Mouse (Mus musculus): Measurements from ENCODE around the gene Map3k7.
A peak's percentile ranks its signal among the peaks of the same experiment; 100 is the strongest.
"Not testable (repeated sequence)": the region's sequence is repeated elsewhere in the genome, so short reads cannot be mapped to it uniquely, and the experiment has no call there.

The Map3k7 gene

DNA sequence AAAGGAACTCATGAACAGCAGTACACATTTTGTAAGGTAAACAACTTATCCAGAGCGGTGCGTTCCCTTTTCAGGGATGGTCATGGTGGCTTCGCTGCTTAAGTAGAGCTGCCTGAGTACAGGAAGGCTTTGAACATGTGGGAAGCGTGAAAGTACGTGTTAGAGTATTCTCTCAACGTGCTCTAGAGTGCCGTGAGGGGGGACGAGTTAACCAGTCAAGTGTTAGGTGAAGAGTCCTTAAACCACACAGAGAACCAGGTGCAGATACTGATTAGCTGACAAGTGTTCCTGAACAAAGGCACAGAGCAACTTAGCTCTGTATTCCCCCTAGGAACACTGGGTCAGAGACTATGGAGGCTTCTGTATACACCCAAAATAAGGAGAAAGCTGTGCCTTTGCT is 18.0 kb downstream of the Map3k7 start:
- DNase-seq (ENCODE audit: low spot score in 2 of 2) = no peak

DNA sequence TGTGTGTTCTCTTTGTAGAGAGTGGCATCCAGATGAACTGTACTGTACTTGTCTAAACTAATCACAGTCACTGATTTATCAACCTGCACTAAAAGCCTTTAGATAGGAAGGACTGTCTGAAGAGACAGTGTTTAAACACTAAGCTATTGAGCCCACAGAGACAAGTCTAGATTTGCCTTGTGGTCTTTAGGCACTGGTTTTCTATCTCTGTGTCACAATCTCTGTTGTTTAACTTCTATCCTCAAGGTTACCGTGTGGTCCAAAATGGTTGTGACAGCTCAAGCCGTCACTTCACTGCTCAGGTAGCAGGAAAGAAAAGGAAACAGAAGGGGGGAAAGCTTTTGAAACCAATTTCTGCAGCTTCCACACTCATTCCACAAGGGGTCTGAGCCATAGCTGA is 29.5 kb downstream of the Map3k7 start:
- DNase-seq (ENCODE audit: low spot score in 2 of 2) = no peak

- DNase-seq (ENCODE audit: low spot score in 2 of 2) = no peak
Measured at GRCm38 (mm10) chr4:31993865-31994264, 30.0 kb downstream of the Map3k7 start.

DNA sequence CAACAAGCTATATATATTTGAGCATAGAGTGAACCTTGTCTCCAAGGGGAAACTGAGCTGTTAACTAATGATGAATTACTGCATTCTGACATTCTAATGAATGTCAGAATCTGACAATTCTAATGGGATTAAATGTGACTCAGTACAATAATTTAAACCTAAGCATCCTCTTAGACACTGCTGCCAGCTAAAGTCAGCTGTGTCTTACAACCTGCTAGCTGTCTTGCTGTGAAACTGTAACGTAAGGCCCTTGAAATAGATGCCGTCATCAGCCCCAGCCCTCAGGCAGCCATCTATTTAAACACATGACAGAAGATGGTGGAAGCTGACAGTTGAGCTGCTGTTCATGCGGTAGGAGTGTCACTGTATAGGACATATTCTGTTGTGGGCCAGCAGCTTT is 37.6 kb downstream of the Map3k7 start:
- DNase-seq (ENCODE audit: low spot score in 2 of 2) = no peak

GRCm38 (mm10) chr4:32004773-32005591 is 41.1 kb downstream of the Map3k7 start:
- no peak for DNase-seq (ENCODE audit: low spot score in 2 of 2)

DNA sequence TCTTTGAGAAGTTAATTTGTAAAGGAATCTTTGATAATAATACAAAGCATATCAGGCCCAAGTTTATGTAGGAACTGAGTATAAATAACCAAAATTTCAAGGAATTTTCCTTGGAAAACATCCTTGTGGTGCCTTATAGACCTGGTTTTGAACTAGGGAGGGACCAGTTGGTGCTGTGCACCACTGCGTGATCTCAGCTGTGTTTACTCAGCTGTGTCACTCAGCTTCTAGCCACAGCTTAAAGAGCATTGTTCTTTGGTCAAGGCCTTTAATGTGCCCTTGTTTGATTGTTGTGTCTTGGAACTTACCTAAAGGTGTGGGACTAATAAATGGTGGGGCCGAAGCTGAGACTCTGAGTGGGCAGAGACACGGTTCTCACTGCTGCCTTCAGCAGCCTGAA is 43.3 kb downstream of the Map3k7 start:
- no peak for DNase-seq (ENCODE audit: low spot score in 2 of 2)

DNA sequence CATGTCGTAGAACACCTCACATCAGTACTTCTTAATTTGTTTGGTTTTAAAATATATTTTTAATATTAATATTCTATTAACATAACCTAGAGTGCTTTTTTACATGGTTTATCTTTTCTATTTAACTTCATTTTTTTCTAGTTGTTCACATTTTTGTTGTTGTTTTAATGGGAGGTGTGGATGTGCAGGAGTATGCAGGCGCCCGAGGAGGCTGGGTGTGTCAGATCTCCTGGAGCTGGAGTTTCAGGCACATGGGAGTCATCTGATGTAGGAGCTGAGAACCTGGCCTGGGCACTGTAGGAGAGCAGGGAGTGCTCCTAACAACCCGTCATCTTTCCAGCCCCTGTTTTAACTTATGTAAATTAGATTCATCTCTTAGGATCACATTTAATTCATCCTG is 44.2 kb downstream of the Map3k7 start:
- no peak for DNase-seq (ENCODE audit: low spot score in 2 of 2)

- DNase-seq (ENCODE audit: low spot score in 2 of 2) = no peak
Measured at GRCm38 (mm10) chr4:32010808-32011207, 46.9 kb downstream of the Map3k7 start.

DNA sequence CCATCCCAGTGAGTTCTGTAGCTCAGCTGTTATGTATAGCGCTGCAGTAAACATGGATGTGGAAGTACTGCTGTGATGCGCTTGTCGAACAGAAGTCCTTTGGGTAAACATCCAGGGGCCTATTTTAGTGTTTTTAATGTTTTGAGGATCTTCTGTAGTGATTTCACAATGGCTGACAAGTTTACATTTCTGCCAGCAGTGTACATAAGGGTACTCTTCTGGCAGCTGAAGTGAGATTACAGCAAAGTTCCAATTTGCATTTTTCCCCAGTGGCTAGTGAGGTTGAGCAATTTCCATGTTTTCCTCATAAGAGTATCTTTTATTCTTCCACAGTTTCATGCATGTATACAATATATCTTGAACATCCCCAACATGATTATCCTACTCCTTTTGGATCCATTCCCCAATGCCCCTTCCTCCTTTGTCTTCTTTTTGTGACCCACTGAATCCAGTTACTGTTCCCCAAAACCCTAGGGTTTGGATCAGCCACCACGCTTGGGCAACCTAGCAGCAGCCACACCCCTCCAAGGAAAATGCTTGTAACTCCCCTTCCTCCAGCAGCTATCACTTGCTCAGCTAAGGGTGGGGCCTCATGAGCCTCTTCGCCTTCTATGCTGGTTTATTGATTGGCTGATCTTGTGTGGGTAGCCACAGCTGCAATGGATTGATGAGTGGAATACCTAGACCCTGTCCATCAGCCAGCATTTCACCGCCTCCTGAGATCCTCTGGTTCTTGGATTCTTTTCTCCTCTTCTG is 47.5 kb downstream of the Map3k7 start:
- DNase-seq (ENCODE audit: low spot score in 2 of 2) = no peak

DNA sequence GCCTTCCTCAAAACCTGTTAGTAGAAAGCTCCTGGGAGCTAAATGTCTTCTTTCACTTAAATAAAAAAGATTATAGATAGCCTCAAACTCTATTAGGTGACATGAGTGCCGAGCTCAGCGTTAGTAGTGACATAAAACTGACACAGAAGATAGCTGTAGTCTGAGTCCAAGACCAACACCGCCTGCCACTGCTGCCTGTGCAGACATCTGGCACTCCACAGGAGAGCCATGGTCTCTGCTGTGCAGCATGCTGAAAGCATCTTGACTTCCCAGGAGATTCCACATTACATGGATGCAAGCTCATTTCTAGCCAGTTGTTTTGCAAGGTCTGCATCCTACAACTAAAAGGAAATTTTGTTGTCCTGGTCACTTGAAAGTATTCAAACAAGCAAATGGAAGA is 57.2 kb downstream of the Map3k7 start:
- no peak for DNase-seq (ENCODE audit: low spot score in 2 of 2)

DNA sequence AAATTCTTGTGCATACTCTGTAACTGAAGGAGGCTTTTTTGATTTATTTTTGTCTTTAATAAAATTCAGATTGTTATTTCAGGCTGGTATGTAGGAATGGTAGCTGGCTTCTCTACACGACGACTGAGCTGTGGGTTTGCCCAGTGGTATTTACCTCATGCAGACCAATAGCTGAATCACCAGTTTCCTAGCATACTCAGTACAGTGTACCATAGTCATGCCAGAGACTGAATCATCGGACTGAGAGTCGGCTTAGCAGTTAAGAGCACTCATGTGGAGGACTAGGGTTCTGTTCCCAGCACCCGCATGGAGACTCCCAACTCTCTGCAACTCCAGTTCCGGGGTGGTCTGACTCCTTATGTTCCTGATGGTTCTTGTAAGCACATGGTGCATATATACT is 58.4 kb downstream of the Map3k7 start:
- no peak for DNase-seq (ENCODE audit: low spot score in 2 of 2)

DNA sequence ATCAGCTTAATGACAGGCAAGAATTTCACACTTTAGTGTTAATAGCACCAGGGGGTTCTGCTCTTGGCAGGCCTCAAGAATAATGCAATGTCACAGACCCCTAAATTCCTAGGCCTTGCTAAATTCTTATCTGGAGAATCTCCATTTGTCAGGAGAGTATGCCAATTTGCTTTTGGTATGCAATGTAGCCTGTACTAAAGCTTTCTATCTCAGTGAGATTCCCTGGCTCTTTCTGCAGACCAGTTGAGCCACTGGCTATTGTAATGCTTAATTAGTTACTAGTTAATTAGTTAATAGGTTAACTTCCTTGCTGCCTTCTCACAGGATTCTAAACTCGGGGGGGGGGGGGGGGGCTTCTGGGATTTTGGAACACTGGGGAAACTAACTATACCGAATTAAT is 60.3 kb downstream of the Map3k7 start:
- not testable (repeated sequence) for DNase-seq (ENCODE audit: low spot score in 2 of 2)

- no peak for DNase-seq (ENCODE audit: low spot score in 2 of 2)
Measured at GRCm38 (mm10) chr4:32025105-32025504, 61.2 kb downstream of the Map3k7 start.

- no peak for DNase-seq (ENCODE audit: low spot score in 2 of 2)
Measured at GRCm38 (mm10) chr4:32027094-32027493, 63.2 kb downstream of the Map3k7 start.

DNA sequence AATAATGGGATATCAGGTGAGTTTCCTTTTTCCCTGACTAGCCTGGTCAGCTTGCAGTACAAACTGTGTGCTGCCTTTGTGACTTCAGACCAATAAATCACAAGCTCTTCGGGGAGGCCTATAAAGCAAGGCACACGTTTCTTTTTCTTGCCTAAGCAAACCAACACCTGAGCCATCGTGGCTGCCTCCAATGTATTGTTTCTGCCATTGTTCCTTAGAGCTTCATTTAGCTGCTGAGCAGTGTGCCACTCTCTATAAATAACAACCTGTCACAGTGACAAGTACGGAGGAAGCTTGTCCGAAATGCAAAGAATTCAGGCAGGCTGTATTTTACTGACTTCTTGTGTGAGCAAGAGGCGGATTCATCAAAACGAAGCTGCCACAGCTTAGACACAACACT is 73.4 kb downstream of the Map3k7 start:
- no peak for DNase-seq (ENCODE audit: low spot score in 2 of 2)

DNA sequence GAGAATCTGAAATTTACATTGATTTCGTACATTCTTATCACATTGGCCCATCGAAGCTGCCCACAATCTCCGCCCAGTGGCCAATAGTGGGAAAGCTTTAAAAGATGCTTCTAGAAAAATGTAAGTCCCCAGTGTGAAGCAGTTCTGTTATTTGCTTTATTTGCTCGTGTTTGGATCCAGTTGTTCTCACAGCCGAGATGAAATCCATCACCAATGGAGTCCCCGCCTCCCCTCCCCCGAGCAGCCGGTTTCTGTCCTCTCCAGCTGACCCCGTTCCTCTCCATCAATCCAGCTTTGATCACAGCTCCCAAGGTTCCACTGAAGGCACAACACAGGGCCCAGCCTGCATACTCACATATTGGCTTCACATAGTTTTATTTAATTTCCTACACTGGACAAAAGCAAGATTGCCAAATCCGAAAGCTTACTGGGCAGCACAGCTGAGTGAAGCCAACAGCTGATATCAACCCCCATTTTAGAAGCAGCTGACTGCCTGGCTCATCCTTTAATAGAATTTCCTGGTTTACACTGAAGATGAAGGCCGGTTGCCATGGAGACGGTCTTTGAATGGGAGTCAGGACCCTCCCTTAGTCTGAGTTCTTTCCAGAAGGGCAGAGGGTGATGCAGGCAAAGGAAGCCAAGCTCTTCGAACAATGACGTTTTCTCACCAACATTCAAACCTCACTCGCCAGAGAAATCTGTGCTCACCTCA is 78.0 kb downstream of the Map3k7 start:
- DNase-seq (ENCODE audit: low spot score in 2 of 2) = no peak

GRCm38 (mm10) chr4:32045234-32045633 is 81.3 kb downstream of the Map3k7 start:
- no peak for DNase-seq (ENCODE audit: low spot score in 2 of 2)

GRCm38 (mm10) chr4:32049824-32050223 is 85.9 kb downstream of the Map3k7 start:
- DNase-seq (ENCODE audit: low spot score in 2 of 2) = no peak

GRCm38 (mm10) chr4:32053171-32053570 is 89.3 kb downstream of the Map3k7 start:
- no peak for DNase-seq (ENCODE audit: low spot score in 2 of 2)

DNA sequence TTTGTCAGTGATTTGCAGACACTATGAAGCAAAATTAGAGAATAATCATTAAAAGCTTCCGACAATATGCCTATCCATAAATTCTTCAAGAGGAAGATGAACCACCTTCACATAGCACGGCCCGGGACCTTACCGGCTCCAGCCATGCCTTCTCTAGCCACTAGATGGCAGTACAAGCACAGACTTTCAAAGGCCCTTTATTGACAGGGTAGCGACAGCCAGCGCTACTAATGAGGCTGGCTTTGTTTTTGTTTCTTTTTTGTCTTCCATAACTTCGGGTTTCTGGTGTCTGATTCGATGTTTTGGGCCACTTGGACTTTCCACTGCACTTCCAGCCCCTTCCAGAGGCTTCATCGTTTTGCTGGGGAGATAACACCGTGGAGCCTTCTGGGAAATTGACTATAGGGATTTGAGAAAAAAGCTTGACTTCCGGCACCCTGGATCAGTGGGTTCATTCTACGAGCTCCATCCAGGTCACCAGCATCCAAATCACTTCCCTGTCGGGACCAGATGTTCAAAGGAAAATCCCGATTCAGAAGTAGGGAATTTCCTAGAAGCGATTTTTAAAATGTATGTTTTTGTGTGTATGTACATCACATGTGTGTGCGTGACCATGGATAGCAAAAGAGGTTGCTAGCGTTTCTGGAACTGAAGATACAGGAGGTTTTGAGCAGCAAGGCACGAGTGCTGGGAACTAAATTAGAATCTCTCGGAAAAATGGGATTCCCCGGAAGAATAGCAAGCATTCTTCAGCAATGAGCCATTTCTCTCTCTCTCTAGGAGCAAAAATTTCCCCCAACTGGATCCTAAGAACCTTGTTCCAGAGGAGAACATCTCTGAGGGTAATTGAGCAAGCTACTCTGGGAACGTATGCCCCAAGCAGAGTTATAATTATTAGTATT is 91.5 kb downstream of the Map3k7 start:
- peak; percentile 92 to 93 for DNase-seq (ENCODE audit: low spot score in 2 of 2)

- no peak for DNase-seq (ENCODE audit: low spot score in 2 of 2)
Measured at GRCm38 (mm10) chr4:32056441-32056840, 92.5 kb downstream of the Map3k7 start.

DNA sequence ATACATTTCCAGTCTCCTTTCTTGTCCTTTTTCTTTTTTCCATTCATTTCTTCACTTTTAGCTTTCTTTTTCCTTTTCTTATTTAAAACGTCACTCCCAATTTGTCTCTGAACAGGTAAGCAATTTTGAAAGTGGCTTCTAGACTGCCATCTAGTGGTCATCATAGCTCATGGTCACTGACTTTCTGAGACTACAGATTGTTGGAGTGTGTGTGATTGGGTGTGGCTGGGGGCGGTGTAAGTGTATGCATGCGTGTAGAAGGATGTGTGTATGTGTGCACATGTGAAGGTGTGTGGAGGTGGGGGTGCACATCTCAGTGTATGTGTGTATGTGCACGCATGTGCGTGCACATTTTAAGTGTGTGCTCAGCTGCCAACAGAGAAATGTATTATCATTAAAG is 93.2 kb downstream of the Map3k7 start:
- no peak for DNase-seq (ENCODE audit: low spot score in 2 of 2)
